Comparison of ENCODE assay signal across 13 mouse cellular contexts in genomic region chr16:31303276-31303675, GRCm38 (mm10). TPM values are rescaled to one million over a fixed set of nuclear protein-coding genes. Genes with fewer than 3 reads are reported as not detected.
DNase-seq lines count a peak whose midpoint lies in the region; ATAC-seq and TF ChIP-seq lines count a peak whose summit lies in the region.
"Had no signal": no experiment of that assay in that cellular context is flagged by ENCODE, and none has a peak within 500 bp of the region (broad histone marks: within the 10 kb centered on the region; RNA-seq: fewer than 3 reads in every experiment).

No protein-coding gene starts in this region.

- no peak overlapping the region for H3K4me3 ChIP-seq in hindbrain, embryonic 10.5 days
- no peak overlapping the region for H3K4me3 ChIP-seq in hindbrain, embryonic 16.5 days (ENCODE audit: low read length)
- H3K4me3 ChIP-seq in E14TG2a.4 (replicated peaks; ENCODE audit: low read length): peak overlapping the region; percentile 63
- no peak overlapping the region for H3K4me3 ChIP-seq in intestine, embryonic 16.5 days (ENCODE audit: low read length)
- H3K4me3 ChIP-seq: erythroblast, embryonic 14.5 days had no signal

- TF ChIP-seq CTCF in E14TG2a.4 (conservative IDR thresholded peaks at IDR 0.05; ENCODE audit: low read length): no peak
- no peak for TF ChIP-seq CTCF in brain, embryonic 14.5 days (IDR thresholded peaks at IDR 0.05; ENCODE audit: borderline replicate concordance, extremely low read depth, insufficient read depth, insufficient read length)

- no peaks in the 10 kb centered on the region for H3K27me3 ChIP-seq in hindbrain, embryonic 10.5 days (ENCODE audit: insufficient read depth, poor library complexity, severe bottlenecking)
- no peaks in the 10 kb centered on the region for H3K27me3 ChIP-seq in hindbrain, embryonic 16.5 days (replicated peaks; ENCODE audit: control insufficient read depth, insufficient read depth, low read length)
- no peaks in the 10 kb centered on the region for H3K27me3 ChIP-seq in E14TG2a.4 (ENCODE audit: insufficient read depth, low read length)
- H3K27me3 ChIP-seq in intestine, embryonic 16.5 days (replicated peaks; ENCODE audit: control insufficient read depth, insufficient read depth, low read length): no peaks in the 10 kb centered on the region

- intact Hi-C loops in heart, postnatal 36 days (cut with DNase I): no loop called here

- no peaks in the 10 kb centered on the region for H3K36me3 ChIP-seq in hindbrain, embryonic 10.5 days
- no peaks in the 10 kb centered on the region for H3K36me3 ChIP-seq in hindbrain, embryonic 16.5 days (ENCODE audit: control insufficient read depth, insufficient read depth, low read length)
- H3K36me3 ChIP-seq in E14TG2a.4 (ENCODE audit: insufficient read depth, low read length): 0 out of 2 replicates have a peak, but pooled peaks cover 4% of the 10 kb centered on the region
- no peaks in the 10 kb centered on the region for H3K36me3 ChIP-seq in intestine, embryonic 16.5 days (ENCODE audit: control insufficient read depth, insufficient read depth, low read length)

- H3K4me2 ChIP-seq in hindbrain, embryonic 16.5 days (ENCODE audit: low read length): no peak overlapping the region
- no peak overlapping the region for H3K4me2 ChIP-seq in intestine, embryonic 16.5 days (ENCODE audit: low read depth, low read length)

- peaks cover 35% of the 10 kb centered on the region for H3K4me1 ChIP-seq in hindbrain, embryonic 10.5 days (replicated peaks)
- H3K4me1 ChIP-seq in hindbrain, embryonic 16.5 days (ENCODE audit: control insufficient read depth, insufficient read depth, low read depth, low read length): peaks cover 11% of the 10 kb centered on the region
- peaks cover 73% of the 10 kb centered on the region for H3K4me1 ChIP-seq in E14TG2a.4 (replicated peaks; ENCODE audit: low read depth, low read length)
- peaks cover 6% of the 10 kb centered on the region; the same call in 1 of the 2 replicates for H3K4me1 ChIP-seq in intestine, embryonic 16.5 days (ENCODE audit: control insufficient read depth, insufficient read depth, low read length)

- WGBS in hindbrain, embryonic 10.5 days: 74% methylated on average over 10 of the region's 10 CpGs
- 61% methylated on average over 10 of the region's 10 CpGs for WGBS in hindbrain, embryonic 16.5 days
- WGBS in intestine, embryonic 16.5 days: 74% methylated on average over 10 of the region's 10 CpGs

- H3K27ac ChIP-seq in hindbrain, embryonic 10.5 days: peak overlapping the region; percentile 29
- no peak overlapping the region for H3K27ac ChIP-seq in hindbrain, embryonic 16.5 days (ENCODE audit: low read depth, low read length)
- no peak overlapping the region for H3K27ac ChIP-seq in intestine, embryonic 16.5 days (ENCODE audit: low read length)
- H3K27ac ChIP-seq: liver, embryonic 14.5 days had no signal

- no peaks in the 10 kb centered on the region for H3K9me3 ChIP-seq in hindbrain, embryonic 10.5 days
- no peaks in the 10 kb centered on the region for H3K9me3 ChIP-seq in hindbrain, embryonic 16.5 days (ENCODE audit: control insufficient read depth, low read length)
- peaks cover 4% of the 10 kb centered on the region; the same call in 1 of the 2 replicates for H3K9me3 ChIP-seq in E14TG2a.4 (ENCODE audit: low read length)
- H3K9me3 ChIP-seq in intestine, embryonic 16.5 days (ENCODE audit: control insufficient read depth, low read length): no peaks in the 10 kb centered on the region

- DNase-seq in hindbrain, embryonic 10.5 days (ENCODE audit: low spot score): no peak
- peak; percentile 48 for DNase-seq in brain, embryonic 14.5 days (ENCODE audit: low read depth)
- peak; percentile 48 to 49 for DNase-seq in heart, postnatal 36 days
- DNase-seq in ovary, postnatal 10 days (ENCODE audit: low spot score): no peak
- DNase-seq: cerebellum, postnatal 25 days; thymus, postnatal 36 days had no signal

- no peak overlapping the region for H3K9ac ChIP-seq in hindbrain, embryonic 16.5 days (ENCODE audit: low read depth, low read length)
- H3K9ac ChIP-seq in intestine, embryonic 16.5 days (ENCODE audit: low read depth, low read length): no peak overlapping the region
- H3K9ac ChIP-seq: liver, embryonic 14.5 days had no signal

- no peak for TF ChIP-seq POLR2A in brain, embryonic 14.5 days (IDR thresholded peaks at IDR 0.05; ENCODE audit: borderline replicate concordance, extremely low read depth, insufficient read depth, insufficient read length, poor library complexity, severe bottlenecking)

- ATAC-seq in hindbrain, embryonic 16.5 days: no peak
- ATAC-seq in erythroid progenitor cell, adult 5-6 weeks (replicated peaks; ENCODE audit: low FRiP score, poor library complexity, severe bottlenecking): no peak
- ATAC-seq in intestine, embryonic 16.5 days: no peak

RNA-seq across cellular contexts. Expression of gene Apod, which starts 11.3 kb away (rescaled TPM):
- polyA plus RNA-seq in hindbrain, embryonic 10.5 days (2016; fragmentation: Nextera tagmentation; extraction: Ambion mirVana): 18.0 and 41.8 TPM in 2 replicates
- 119 and 120 TPM in 2 replicates for polyA plus RNA-seq in hindbrain, embryonic 16.5 days (2015; fragmentation: Nextera tagmentation; extraction: Ambion mirVana)
- polyA plus RNA-seq in brain, embryonic 14.5 days (2012; rRNA removed): 28.1 and 46.7 TPM in 2 replicates
- 1 to 10 TPM; 3.8 to 7.2 TPM for total RNA-seq in heart, postnatal 36 days (2021)
- 2.9 TPM in 1 of 2 replicates, not detected in the other for total RNA-seq in erythroid progenitor cell, adult 5-6 weeks (2015; ENCODE audit: low replicate concordance)
- not detected in 2 replicates for total RNA-seq in erythroid progenitor cell, adult 5-6 weeks (2017; ENCODE audit: low replicate concordance)
- polyA plus RNA-seq in intestine, embryonic 16.5 days (2015; fragmentation: Nextera tagmentation; extraction: Ambion mirVana): 0.82 and 0.83 TPM in 2 replicates
- total RNA-seq: granulocyte monocyte progenitor cell, adult 5-6 weeks had no signal
- polyA plus RNA-seq: erythroblast, embryonic 14.5 days had no signal

RNA-seq across cellular contexts. Expression of gene Ppp1r2, which starts 28.2 kb away (rescaled TPM):
- polyA plus RNA-seq in hindbrain, embryonic 10.5 days (2016; fragmentation: Nextera tagmentation; extraction: Ambion mirVana): 99.2 and 99.9 TPM in 2 replicates
- 95.0 and 95.9 TPM in 2 replicates for polyA plus RNA-seq in hindbrain, embryonic 16.5 days (2015; fragmentation: Nextera tagmentation; extraction: Ambion mirVana)
- 36.2 and 51.1 TPM in 2 replicates for polyA plus RNA-seq in brain, embryonic 14.5 days (2012; rRNA removed)
- 10 to 100 TPM; 82.1 to 83.7 TPM for total RNA-seq in heart, postnatal 36 days (2021)
- total RNA-seq in erythroid progenitor cell, adult 5-6 weeks (2015; ENCODE audit: low replicate concordance): 32.1 and 51.1 TPM in 2 replicates
- 24.1 and 40.0 TPM in 2 replicates for total RNA-seq in erythroid progenitor cell, adult 5-6 weeks (2017; ENCODE audit: low replicate concordance)
- 76.2 and 84.2 TPM in 2 replicates for polyA plus RNA-seq in intestine, embryonic 16.5 days (2015; fragmentation: Nextera tagmentation; extraction: Ambion mirVana)

Comparison
In these comparisons a context has a peak if more than half of its experiments do, and no peak if none do; other contexts are left out.
1. DNase-seq: peak in brain, embryonic 14.5 days (single experiment) and heart, postnatal 36 days (2 of 2); none in hindbrain, embryonic 10.5 days (single experiment) and ovary, postnatal 10 days (single experiment).
2. RNA of gene Apod, which starts 11.3 kb away (polyA plus RNA-seq): 119 to 120 TPM in hindbrain, embryonic 16.5 days, 28.1 to 46.7 TPM in brain, embryonic 14.5 days and 18.0 to 41.8 TPM in hindbrain, embryonic 10.5 days; 0.82 to 0.83 TPM in intestine, embryonic 16.5 days; every median in the first group is over 10 times any median in the second.